Mouse (Mus musculus): ENCODE measurements around the gene Ap5b1. TPM values are rescaled to one million over a fixed set of nuclear protein-coding genes. Genes with fewer than 3 reads are reported as not detected.

Ap5b1 gene
- polyA plus RNA-seq, 1 experiment from 2014 or later, result 2.9 TPM

Other genes starting within 250 kb of the Ap5b1 start
- not detected in 2 replicates for gene Catsper1, start 232.3 kb upstream of the Ap5b1 start, polyA plus RNA-seq (2015; fragmentation: Nextera tagmentation; extraction: Ambion mirVana)
- gene Cst6, start 218.5 kb upstream of the Ap5b1 start, polyA plus RNA-seq (2015; fragmentation: Nextera tagmentation; extraction: Ambion mirVana), result 8.9 and 9.7 TPM in 2 replicates
- 51.1 and 55.2 TPM in 2 replicates for gene Eif1ad, start 201.3 kb upstream of the Ap5b1 start, polyA plus RNA-seq (2015; fragmentation: Nextera tagmentation; extraction: Ambion mirVana)
- gene Banf1, start 200.9 kb upstream of the Ap5b1 start, polyA plus RNA-seq (2015; fragmentation: Nextera tagmentation; extraction: Ambion mirVana), result 311 and 317 TPM in 2 replicates
- gene Sart1, start 179.3 kb upstream of the Ap5b1 start, polyA plus RNA-seq (2015; fragmentation: Nextera tagmentation; extraction: Ambion mirVana), result 72.2 and 74.8 TPM in 2 replicates
- 0.20 TPM in 1 of 2 replicates, not detected in the other for gene Tsga10ip, start 165.5 kb upstream of the Ap5b1 start, polyA plus RNA-seq (2015; fragmentation: Nextera tagmentation; extraction: Ambion mirVana)
- gene Drap1, start 143.0 kb upstream of the Ap5b1 start, polyA plus RNA-seq (2015; fragmentation: Nextera tagmentation; extraction: Ambion mirVana), result 318 and 326 TPM in 2 replicates
- gene AI837181, start 142.9 kb upstream of the Ap5b1 start, polyA plus RNA-seq (2015; fragmentation: Nextera tagmentation; extraction: Ambion mirVana), result 69.5 and 75.5 TPM in 2 replicates
- 0.59 TPM in 1 of 2 replicates, not detected in the other for gene Fosl1, start 120.5 kb upstream of the Ap5b1 start, polyA plus RNA-seq (2015; fragmentation: Nextera tagmentation; extraction: Ambion mirVana)
- gene Ccdc85b, start 110.1 kb upstream of the Ap5b1 start, polyA plus RNA-seq (2015; fragmentation: Nextera tagmentation; extraction: Ambion mirVana), result 10.7 and 11.1 TPM in 2 replicates
- gene Fibp, start 107.4 kb upstream of the Ap5b1 start, polyA plus RNA-seq (2015; fragmentation: Nextera tagmentation; extraction: Ambion mirVana), result 163 and 164 TPM in 2 replicates
- 3.2 and 5.6 TPM in 2 replicates for gene Ctsw, start 99.5 kb upstream of the Ap5b1 start, polyA plus RNA-seq (2015; fragmentation: Nextera tagmentation; extraction: Ambion mirVana)
- gene Efemp2, start 94.1 kb upstream of the Ap5b1 start, polyA plus RNA-seq (2015; fragmentation: Nextera tagmentation; extraction: Ambion mirVana), result 56.9 and 60.8 TPM in 2 replicates
- gene Mus81, start 79.6 kb upstream of the Ap5b1 start, polyA plus RNA-seq (2015; fragmentation: Nextera tagmentation; extraction: Ambion mirVana), result 40.4 and 43.2 TPM in 2 replicates
- 3,494 and 3,643 TPM in 2 replicates for gene Cfl1, start 77.6 kb upstream of the Ap5b1 start, polyA plus RNA-seq (2015; fragmentation: Nextera tagmentation; extraction: Ambion mirVana)
- not detected in 2 replicates for gene 1700020D05Rik, start 64.2 kb upstream of the Ap5b1 start, polyA plus RNA-seq (2015; fragmentation: Nextera tagmentation; extraction: Ambion mirVana)
- 69.9 and 74.3 TPM in 2 replicates for gene Snx32, start 57.5 kb upstream of the Ap5b1 start, polyA plus RNA-seq (2015; fragmentation: Nextera tagmentation; extraction: Ambion mirVana)
- 0.11 TPM in 1 of 2 replicates, not detected in the other for gene Ovol1, start 7.4 kb upstream of the Ap5b1 start, polyA plus RNA-seq (2015; fragmentation: Nextera tagmentation; extraction: Ambion mirVana)
- 79.2 and 87.8 TPM in 2 replicates for gene Rnaseh2c, start 33.8 kb downstream of the Ap5b1 start, polyA plus RNA-seq (2015; fragmentation: Nextera tagmentation; extraction: Ambion mirVana)
- 72.3 and 77.2 TPM in 2 replicates for gene Kat5, start 42.2 kb downstream of the Ap5b1 start, polyA plus RNA-seq (2015; fragmentation: Nextera tagmentation; extraction: Ambion mirVana)
- 33.8 and 36.5 TPM in 2 replicates for gene Rela, start 69.5 kb downstream of the Ap5b1 start, polyA plus RNA-seq (2015; fragmentation: Nextera tagmentation; extraction: Ambion mirVana)
- 19.1 and 19.8 TPM in 2 replicates for gene Sipa1, start 95.7 kb downstream of the Ap5b1 start, polyA plus RNA-seq (2015; fragmentation: Nextera tagmentation; extraction: Ambion mirVana)
- gene Map3k11, start 120.7 kb downstream of the Ap5b1 start, polyA plus RNA-seq (2015; fragmentation: Nextera tagmentation; extraction: Ambion mirVana), result 17.4 and 18.0 TPM in 2 replicates
- gene Pcnx3, start 120.9 kb downstream of the Ap5b1 start, polyA plus RNA-seq (2015; fragmentation: Nextera tagmentation; extraction: Ambion mirVana), result 23.0 TPM in 2 replicates
- not detected in 2 replicates for gene Kcnk7, start 136.3 kb downstream of the Ap5b1 start, polyA plus RNA-seq (2015; fragmentation: Nextera tagmentation; extraction: Ambion mirVana)
- 8.3 and 9.6 TPM in 2 replicates for gene Ehbp1l1, start 158.3 kb downstream of the Ap5b1 start, polyA plus RNA-seq (2015; fragmentation: Nextera tagmentation; extraction: Ambion mirVana)
- 186 and 194 TPM in 2 replicates for gene Fam89b, start 161.6 kb downstream of the Ap5b1 start, polyA plus RNA-seq (2015; fragmentation: Nextera tagmentation; extraction: Ambion mirVana)
- gene Ltbp3, start 172.9 kb downstream of the Ap5b1 start, polyA plus RNA-seq (2015; fragmentation: Nextera tagmentation; extraction: Ambion mirVana), result 16.0 and 17.0 TPM in 2 replicates
- 66.7 and 69.8 TPM in 2 replicates for gene Scyl1, start 203.4 kb downstream of the Ap5b1 start, polyA plus RNA-seq (2015; fragmentation: Nextera tagmentation; extraction: Ambion mirVana)

Data from neural tube, embryonic 13.5 days (tissue).